Comparison of ENCODE assay signal across 8 mouse cellular contexts in genomic region chr12:117153671-117154355, GRCm38 (mm10).
DNase-seq lines count a peak whose midpoint lies in the region; ATAC-seq and TF ChIP-seq lines count a peak whose summit lies in the region.

No protein-coding gene starts in this region.

- H3K9me3 ChIP-seq in heart, embryonic 13.5 days, result no peaks in the 10 kb centered on the region

- peak overlapping the region; percentile 87 for H3K27ac ChIP-seq in cortical plate, adult 2 months (ENCODE audit: insufficient read depth, low read length)
- H3K27ac ChIP-seq in heart, embryonic 13.5 days (replicated peaks), result no peak overlapping the region

- H3K4me1 ChIP-seq in cortical plate, adult 2 months (ENCODE audit: control insufficient read depth, insufficient read depth, low read length), result no peaks in the 10 kb centered on the region
- peaks cover 29% of the 10 kb centered on the region for H3K4me1 ChIP-seq in heart, embryonic 13.5 days

- intact Hi-C loops in gastrocnemius, postnatal 14 days (cut with DNase I; ENCODE audit: low total_unique reads), result no loop called here
- intact Hi-C loops in gastrocnemius, postnatal 36 days (cut with DNase I), result no loop called here

- peaks cover 98% of the 10 kb centered on the region for H3K27me3 ChIP-seq in heart, embryonic 13.5 days (replicated peaks)

- H3K4me3 ChIP-seq in cortical plate, adult 2 months (ENCODE audit: insufficient read depth, low read length), result peak overlapping the region; percentile 80
- peak overlapping the region; percentile 66 for H3K4me3 ChIP-seq in heart, embryonic 13.5 days

- DNase-seq in gastrocnemius, postnatal 14 days, result peak; percentile 47
- no peak for DNase-seq in gastrocnemius, postnatal 36 days
- peak; percentile 42 for DNase-seq in layer of hippocampus, adult 9-11 months
- peak; percentile 45 to 78 for DNase-seq in lung, postnatal 4 days
- peak; percentile 64 for DNase-seq in right cerebral cortex, postnatal 4 days
- DNase-seq in adipocyte (ENCODE audit: low spot score), result no peak

- no peak for TF ChIP-seq POLR2A in cortical plate, adult 2 months (IDR thresholded peaks at IDR 0.05; ENCODE audit: extremely low read depth, insufficient read depth, low read length)

- H3K9ac ChIP-seq in heart, embryonic 13.5 days, result peak overlapping the region; percentile 62

- 0 out of 2 replicates have a peak, but pooled peaks have one; percentile 47 for ATAC-seq in heart, embryonic 13.5 days (ENCODE audit: extremely low read depth, insufficient number of reproducible peaks, low FRiP score, low TSS enrichment)

- TF ChIP-seq CTCF in cortical plate, adult 2 months (IDR thresholded peaks at IDR 0.05; ENCODE audit: extremely low read depth, insufficient read depth, low read length), result no peak

- H3K36me3 ChIP-seq in heart, embryonic 13.5 days, result no peaks in the 10 kb centered on the region

- under 1% methylated on average over 71 of the region's 73 CpGs for WGBS in heart, embryonic 13.5 days

- peak overlapping the region; percentile 91 for H3K4me2 ChIP-seq in heart, embryonic 13.5 days

Comparison
In these comparisons a context has a peak if more than half of its experiments do, and no peak if none do; other contexts are left out.
1. DNase-seq: peak in gastrocnemius, postnatal 14 days (single experiment), layer of hippocampus, adult 9-11 months (single experiment), lung, postnatal 4 days (2 of 2) and right cerebral cortex, postnatal 4 days (single experiment); none in gastrocnemius, postnatal 36 days (0 of 2) and adipocyte (single experiment).